Mouse (Mus musculus) hindlimb bud, embryonic 11.5 days (tissue): ENCODE results near the gene Sult6b2.

Source experiments
- DNase-seq: peaks from one replicate; pipeline ENCODE4 v3.0.0-alpha.2; 2012; ENCODE audit warnings: low read depth, low spot score; ENCODE audit errors: extremely low spot score

Sult6b2 gene

DNA sequence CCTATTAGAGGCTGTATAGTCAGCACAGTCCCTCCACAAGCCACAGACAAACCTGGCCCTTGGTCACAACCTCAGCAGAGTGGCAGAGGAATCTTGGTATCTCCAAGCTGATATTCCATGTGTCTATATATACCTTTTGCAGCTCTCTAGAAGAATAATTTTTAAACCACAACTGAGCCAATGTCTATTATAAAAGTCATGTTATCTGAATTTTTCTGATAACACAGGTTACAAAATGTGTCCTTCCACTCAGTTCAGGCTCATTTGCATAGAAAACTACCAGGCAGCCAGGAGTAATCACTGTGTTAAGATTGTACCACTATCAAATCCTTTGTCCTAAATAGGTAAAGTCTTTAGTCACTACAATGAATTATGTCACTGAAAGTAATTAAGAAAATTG lies at the start of gene Sult6b2:
TSS of gene Sult6b2 (minus strand) at position 101 of the 400 bp plus-strand sequence.
- DNase-seq: no peak

- no peak for DNase-seq
These were observed 48.4 kb upstream of the Sult6b2 start for GRCm38 (mm10) chr6:142852419-142853377.

GRCm38 (mm10) chr6:142850436-142850835 lies 46.1 kb upstream of the Sult6b2 start:
- no peak for DNase-seq

- DNase-seq: no peak
These were observed 45.0 kb upstream of the Sult6b2 start for GRCm38 (mm10) chr6:142849326-142849725.

GRCm38 (mm10) chr6:142847914-142848674 lies 43.8 kb upstream of the Sult6b2 start:
- no peak for DNase-seq

GRCm38 (mm10) chr6:142846855-142847254 lies 42.6 kb upstream of the Sult6b2 start:
- no peak for DNase-seq

GRCm38 (mm10) chr6:142845066-142845465 lies 40.8 kb upstream of the Sult6b2 start:
- no peak for DNase-seq

GRCm38 (mm10) chr6:142844061-142844460 lies 39.8 kb upstream of the Sult6b2 start:
- DNase-seq: no peak

DNA sequence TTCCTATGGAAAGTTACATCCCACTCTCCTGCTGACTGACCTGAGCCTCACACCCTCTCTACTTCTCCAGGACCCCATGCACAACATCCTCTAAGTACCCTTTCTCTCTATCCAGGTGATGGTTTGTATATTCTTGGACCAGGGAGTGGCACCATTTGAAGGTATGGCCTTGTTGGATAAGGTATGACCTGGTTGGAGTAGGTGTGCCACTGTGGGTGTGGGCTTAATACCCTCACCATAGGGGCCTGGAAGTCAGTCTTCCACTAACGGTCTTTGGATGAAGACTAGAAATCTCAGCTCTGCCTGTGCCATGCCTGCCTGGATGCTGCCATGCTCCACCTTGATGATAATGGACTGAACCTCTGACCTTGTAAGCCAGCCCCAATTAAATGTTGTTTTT lies 34.2 kb upstream of the Sult6b2 start:
- DNase-seq: no peak

- no peak for DNase-seq
These were observed 33.0 kb upstream of the Sult6b2 start for GRCm38 (mm10) chr6:142837326-142837725.

DNA sequence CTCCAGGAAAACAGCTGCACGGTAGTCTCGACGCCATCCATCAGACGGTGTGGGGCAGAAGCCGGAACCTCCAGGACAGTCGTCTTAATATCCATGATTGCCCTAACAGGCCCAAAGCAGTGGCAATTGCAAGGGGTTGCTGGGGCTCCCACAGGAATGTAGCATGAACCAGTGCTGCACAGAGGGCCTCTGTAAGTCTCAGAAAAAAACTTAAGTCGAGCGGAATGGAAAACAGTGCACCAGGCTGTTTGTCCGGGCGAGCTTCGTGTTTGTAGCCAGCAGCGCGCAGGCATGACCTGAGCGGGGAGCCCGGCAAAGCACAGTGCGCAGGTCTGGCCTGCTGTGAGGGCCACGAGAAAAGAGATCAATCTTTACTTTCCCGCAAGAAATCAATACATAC lies 31.4 kb upstream of the Sult6b2 start:
- DNase-seq: no peak

GRCm38 (mm10) chr6:142834911-142835310 lies 30.6 kb upstream of the Sult6b2 start:
- no peak for DNase-seq

DNA sequence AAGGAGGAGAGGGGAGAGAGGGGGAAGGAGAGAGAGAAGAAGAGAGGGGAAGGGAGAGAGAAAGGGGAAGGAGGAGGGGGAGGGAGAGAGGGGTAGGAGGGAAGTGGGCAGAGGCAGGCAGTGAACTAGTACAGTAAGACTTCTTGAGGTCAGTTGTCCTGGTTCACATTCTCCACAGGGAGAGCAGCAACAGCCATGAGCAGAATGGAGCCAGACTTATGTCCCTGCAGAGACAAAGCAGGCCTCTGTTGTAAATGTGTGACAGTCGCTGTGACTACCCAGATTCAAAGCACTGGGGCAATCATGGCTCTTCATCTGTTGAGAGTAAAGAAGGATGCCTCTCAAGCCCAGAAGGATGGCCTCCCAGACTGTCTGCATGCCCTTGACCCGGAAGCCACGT lies 27.4 kb upstream of the Sult6b2 start:
- no peak for DNase-seq

- no peak for DNase-seq
These were observed 26.9 kb upstream of the Sult6b2 start for GRCm38 (mm10) chr6:142831243-142831642.

DNA sequence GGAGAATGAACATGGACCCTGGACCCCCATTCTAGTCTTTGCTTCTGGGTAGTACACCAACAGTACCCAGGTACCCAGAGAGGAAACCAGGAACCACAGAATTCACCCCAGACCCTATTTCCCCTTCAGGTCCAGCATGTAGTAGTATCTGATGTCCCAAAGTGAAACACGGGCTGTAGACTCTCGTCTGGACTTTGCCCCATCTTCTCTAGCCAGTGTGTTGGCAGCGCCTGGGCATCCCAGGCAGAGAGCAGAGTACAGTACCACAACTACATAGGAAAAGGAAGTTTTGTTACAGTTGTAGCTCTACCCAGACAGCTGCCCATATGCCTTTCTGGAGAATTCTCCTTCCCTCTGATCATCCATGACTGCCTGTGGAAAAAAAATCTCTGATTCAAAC lies 25.9 kb upstream of the Sult6b2 start:
- no peak for DNase-seq

DNA sequence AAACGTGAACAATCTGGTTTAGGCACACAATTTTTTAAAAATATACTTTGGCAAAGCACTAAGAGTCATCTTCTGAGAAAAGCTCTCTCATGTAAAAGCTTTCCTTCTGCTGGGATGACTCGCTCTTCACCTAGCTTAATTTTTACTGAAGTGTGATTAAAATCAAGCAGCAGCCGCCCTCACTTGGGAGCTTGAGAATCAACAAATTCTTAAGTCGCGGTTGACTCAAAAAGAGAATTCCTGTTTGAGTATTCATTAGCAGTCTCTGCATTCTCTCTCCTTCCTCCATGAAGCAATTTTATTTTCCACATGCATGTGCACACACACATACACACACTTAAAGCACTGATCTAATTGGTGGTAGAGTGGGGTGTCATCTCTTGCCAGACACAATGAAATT lies 21.1 kb upstream of the Sult6b2 start:
- DNase-seq: no peak

GRCm38 (mm10) chr6:142823008-142823787 lies 18.9 kb upstream of the Sult6b2 start:
- DNase-seq: no peak

GRCm38 (mm10) chr6:142818306-142818705 lies 14.0 kb upstream of the Sult6b2 start:
- no peak for DNase-seq

- DNase-seq: no peak
These were observed 11.2 kb upstream of the Sult6b2 start for GRCm38 (mm10) chr6:142815513-142815912.

GRCm38 (mm10) chr6:142814495-142814921 lies 10.2 kb upstream of the Sult6b2 start:
- DNase-seq: peak; percentile 83

DNA sequence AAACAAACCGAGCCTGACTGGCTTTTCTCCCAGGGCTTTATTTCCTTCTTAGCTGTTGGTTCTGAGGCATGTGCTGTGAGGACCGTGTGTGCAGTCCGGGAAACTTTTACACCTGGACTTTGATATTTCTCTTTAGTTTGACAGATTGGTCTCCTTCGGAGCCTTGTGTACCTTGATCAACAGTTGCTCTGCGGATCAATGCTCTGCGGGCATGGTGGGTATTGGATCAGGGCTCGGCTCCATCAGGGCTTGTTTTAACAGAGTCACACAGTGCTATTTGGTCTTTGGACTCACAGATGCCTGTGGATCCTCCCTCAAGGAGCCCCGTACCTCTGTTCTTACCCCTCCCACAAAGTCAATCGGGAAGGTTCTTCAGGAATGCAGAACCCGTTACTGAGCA lies 9.7 kb upstream of the Sult6b2 start:
- DNase-seq: no peak
